Mouse (Mus musculus) spleen, postnatal 4 days (tissue): ENCODE data around the gene BC025446.
A peak's percentile ranks its signal among the peaks of the same experiment; 100 is the strongest.
"Not testable (repeated sequence)": the region's sequence is repeated elsewhere in the genome, so short reads cannot be mapped to it uniquely, and the experiment has no call there.

Experiments
- DNase-seq, 2 experiments: peaks; one replicate each; pipeline ENCODE4 v3.0.0; 2022; ENCODE audit warnings: low spot score in 2 of 2

Gene BC025446

DNA sequence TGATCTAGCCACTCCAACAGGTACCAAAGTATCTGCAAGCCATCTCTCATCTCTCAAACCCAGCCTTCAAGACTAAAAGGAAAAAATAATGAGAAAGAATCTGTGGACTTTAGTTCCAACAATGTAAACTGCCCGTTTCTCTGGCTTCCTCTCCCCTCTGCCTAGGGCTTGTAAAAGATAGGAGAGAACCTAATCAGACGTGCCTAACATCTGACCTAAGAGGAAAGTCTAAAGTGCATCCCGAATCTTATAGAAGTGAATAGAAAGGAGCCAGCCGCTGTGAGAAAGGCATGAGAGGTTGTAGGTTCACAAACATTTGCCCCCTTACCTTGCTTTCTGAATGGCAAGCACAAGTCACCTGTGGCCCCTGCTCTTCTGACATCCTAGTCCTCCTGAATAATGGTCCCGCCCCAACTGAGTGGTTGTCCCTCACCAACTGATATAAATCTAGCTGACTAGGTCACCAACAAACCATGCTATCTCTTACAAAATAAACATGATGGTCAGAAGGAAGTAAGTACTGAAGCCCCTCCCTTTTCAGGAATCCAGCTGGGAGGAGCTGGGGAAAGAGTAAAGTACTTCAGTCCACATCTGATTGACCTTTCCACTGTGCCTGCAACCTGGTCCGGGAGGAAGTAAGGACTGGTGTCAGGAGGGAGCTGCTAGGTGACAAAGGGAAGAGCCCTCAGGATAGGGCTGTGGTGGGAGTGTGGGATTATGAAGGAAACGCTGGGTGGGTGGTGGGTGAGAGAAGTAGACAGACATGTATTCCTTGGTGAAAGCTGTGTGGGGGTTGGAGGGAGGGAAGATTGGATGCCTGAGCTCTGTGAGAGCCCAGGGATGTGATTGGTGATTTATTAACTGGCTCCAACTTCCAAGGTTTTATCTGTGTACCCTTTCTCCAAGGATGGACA, at the start of gene BC025446:
TSS of gene BC025446 (plus strand) at position 599 of the 914 bp plus-strand sequence.
- no peak for DNase-seq

DNA sequence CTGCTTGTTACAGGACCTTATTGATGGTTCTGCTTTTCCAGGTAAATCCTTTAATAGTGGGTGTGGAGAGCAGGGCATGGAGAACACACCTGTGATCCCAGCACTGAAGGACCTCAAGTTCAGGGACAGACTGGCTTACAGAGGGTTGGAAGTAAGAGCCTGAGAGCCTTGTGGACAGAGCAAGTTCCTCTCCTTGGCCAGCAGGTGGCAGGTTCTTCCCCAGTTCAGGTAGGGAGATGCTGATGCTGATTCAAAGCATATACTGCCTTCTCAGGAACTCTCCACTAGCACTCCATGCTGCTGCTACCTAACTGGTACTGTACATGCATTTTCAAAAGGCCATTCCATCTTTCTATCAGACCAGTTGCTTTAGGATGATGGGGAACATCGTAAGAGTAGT, 40.7 kb upstream of the BC025446 start:
- peak; percentile 22 to 69 for DNase-seq

DNA sequence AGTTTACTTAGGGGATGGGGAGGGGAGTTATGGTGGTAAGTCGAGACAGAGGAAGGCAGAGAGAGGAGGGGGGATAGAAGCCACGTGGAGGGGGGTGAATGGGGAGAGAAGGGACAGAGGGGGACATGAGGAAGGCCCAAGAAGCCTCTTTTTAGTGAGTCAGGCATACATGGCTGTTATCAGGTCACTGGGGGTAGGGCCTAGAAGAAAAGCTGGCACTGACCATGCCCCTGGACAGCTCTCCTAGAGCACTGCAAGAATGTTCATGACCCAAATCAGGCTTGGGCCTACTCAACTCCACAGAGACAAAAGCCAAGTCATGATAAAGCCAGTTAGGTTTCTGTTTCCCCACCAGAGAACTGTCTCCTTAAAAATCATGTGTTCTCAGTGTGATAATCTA, 29.9 kb upstream of the BC025446 start:
- DNase-seq, result peak in 1 of 2 experiments; percentile 22

DNA sequence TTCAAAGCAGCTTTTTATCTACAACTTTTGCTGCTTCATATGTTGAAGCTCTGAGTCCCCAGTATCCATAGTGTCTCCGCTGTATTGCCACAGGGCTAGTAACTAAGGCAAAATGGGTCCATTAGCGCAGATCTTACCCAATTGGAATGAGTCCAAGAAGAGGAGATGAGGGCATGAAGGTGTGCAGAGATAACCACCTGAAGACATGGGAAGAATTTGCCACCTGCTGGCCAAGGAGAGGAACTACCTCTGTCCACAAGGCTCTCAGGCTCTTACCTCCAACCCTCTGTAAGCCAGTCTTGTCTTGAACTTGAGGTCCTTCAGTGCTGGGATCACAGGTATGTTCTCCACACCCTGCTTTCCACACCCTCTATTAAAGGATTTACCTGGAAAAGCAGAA, 27.1 kb upstream of the BC025446 start:
- DNase-seq, result peak in 1 of 2 experiments; percentile 63

DNA sequence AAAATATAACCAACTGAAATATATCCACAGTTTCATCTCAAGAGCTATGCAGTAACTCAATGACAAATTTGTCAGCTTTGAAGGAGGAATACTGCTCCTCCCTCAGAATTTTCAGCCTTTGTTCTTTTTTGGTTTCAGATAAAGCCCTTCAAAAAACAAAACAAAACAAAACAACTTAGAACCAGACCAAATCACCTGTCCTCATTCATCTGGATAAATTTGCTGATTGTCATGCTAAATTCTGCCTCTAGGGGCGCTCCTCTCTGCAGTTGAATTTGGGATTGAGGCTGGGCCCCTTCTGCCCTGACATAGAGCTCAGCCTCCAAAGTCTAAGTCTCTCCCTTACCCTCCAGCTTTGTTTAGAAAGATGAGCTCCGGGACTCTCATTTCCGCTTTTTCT, 25.6 kb upstream of the BC025446 start:
- DNase-seq, result not testable (repeated sequence)

DNA sequence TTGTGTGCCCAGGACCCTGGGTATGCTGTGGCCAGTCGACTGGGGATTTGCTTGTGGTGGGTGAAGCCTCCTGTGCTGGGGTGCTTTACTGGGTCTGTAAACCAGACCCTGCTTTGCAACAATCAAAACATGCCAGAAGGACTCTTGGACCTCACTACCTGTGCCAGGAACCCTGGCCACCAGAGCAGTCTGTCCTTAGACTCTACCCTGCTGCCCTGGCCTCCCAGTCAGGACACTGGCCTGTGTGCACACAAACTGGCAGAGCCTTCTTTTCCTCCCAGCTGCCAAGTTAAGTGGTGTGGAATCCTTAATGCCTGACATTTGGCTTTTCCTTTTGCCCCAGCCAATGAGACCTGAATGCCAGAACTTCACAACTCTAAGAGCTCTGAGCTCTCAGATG, 655 bp downstream of the BC025446 start:
- DNase-seq, result no peak

DNA sequence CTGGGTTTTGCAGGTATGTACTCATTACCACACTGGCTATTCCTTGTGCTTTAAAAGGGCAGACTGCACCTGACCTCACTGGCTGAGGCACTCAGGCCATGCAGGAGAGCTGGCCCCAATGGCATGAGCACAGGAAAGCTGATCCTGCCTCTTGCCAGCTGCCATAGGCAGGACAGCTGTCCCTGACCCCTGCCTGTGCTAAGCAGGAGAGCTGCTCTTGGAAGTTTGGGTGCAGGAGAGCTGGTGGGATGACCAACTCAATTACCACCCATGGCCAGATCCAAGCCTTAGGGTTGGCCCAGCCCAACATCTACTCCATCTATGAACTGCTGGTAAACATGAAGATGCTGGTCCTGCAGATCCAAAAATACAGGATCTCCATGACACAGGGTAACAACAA, 5.8 kb downstream of the BC025446 start:
- no peak for DNase-seq

DNA sequence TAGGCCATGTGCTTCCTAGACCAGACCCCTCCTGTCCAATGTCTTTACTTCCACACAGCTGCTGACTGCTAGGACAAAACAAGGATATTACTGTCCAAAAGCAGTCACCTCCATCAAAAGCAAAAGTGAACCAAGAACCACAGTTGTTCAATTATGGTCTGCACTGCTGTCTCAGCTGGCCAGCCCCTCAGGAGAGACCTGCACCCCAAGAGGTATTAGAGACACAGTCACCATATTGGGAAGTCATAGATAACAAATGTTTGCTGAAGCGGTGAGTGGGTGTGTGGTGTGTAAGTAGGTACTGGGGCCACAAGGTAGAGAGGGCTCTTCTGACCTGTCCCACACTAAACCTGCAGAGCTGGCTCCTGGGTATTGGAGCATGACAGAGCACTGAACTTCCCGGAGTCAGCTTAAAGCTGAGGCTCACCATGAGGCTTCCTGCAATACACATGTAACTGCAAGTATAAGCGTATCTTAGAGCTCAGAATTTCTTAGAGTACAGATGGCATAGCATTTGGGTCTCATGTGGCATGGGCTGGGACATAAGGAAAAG, 21.6 kb downstream of the BC025446 start:
- no peak for DNase-seq

DNA sequence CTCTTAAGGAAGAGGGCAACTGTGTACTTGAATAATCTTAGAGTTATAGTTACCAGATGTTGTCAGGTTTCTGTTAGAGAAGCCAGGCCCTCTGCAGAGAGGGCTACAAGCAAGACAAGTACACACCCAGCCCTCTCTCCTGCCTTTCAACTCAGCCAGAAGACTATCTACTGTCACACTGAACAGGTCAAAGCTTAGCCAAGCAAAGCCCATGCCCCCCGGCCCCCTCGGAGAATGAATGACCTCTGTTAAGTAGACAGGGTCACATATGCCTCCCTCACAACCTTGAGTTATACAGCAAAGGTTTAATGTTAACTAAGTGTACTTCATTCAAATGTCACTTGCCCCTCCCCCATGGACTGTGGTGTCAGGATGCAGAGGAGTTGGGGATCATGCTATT, 24.4 kb downstream of the BC025446 start:
- DNase-seq, result no peak

DNA sequence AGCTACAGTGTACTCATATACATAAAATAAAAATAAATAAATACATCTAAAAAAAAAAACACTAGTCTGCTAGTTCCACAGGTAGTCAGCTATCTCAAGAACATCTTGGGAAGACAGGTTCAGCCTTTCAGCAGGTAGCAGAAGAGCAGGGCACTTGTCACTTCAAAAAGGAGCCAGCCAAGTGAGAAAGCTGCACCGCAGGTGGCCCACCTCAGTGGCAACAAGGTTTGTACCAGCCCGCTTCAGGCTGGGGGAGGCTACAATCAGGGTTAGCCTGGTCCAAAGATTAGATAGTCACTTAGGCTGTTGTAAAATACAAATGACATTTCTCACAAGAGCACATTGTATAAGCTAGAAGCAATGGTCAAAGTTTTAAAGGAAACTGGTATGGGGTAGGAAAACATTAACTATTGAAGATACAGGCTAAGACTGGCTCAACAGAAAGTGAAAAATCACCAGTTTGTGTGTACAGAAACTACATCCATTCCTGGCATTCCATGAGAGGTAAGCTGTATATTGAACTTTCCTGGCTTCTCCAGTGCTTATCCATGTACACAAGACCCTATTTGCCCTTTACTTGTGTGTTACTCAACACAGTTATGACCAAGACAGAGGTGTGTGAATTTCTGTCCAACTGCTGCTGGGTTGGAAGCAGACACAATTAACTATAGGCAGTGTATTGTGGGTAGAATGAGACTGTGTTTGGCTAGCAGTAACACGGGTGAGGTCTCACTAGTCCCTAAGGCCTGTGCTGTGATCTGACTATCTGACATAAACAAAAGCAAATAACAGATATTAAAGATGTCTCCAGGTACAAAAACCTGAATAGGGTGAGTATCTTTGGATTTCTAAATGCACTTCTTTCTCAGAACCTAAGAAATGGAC, 26.8 kb downstream of the BC025446 start:
- no peak for DNase-seq

DNA sequence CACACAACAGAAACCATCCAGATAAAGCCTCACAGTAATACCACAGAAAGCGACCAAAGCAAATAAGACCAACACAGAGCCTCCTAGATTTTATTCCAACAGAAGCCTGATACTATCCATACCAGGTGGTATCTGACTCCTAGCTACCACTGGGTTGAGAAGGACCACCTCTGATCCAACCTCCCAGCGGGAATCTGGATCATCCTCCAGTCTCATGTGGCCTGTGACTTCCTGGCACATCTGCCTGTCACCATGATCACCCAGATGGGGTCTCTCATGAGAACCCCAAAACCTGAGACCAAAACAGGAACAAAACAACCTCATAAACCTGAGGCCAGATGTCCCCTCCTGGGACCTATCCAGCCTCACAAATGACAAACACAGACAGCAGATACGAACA, 38.5 kb downstream of the BC025446 start:
- no peak for DNase-seq

DNA sequence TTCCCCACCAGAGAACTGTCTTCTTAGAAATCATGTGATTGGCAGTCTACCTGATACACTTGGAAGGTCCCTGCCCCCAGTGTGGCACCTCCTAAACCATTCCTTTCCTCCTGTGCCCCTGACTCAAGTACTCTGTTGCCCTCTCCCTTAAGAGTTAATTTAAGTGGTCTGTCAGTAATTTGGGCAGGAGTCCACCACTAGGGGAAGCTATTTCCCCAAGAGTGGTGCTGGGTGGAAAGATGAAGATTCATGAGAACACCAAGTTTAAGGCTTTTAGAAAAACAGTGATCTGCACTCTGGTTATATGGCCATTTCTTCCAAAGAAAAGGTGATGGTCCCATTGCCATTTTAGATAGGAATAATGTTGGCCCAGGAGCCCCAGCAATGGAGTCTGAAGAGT, 49.7 kb downstream of the BC025446 start:
- DNase-seq, result no peak

DNA sequence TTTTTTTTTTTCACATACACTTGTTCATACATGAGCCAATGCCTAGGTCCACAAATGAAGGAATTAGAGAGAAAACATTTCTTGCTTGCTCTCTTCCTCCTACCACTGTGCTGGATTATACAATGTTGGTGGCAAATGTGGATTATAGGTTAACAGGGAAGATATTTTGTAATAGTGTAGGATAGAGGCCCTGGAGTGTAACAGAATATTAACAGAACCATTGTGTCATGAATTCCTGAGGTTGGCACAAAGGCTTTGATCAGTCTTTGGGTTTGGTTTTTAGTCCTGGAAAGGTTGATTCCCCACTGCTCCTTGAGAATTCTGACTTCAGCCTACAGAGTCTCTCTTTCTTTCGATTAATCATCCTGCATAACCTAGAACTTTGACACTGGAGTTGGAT, 50.5 kb downstream of the BC025446 start:
- DNase-seq, result no peak

DNA sequence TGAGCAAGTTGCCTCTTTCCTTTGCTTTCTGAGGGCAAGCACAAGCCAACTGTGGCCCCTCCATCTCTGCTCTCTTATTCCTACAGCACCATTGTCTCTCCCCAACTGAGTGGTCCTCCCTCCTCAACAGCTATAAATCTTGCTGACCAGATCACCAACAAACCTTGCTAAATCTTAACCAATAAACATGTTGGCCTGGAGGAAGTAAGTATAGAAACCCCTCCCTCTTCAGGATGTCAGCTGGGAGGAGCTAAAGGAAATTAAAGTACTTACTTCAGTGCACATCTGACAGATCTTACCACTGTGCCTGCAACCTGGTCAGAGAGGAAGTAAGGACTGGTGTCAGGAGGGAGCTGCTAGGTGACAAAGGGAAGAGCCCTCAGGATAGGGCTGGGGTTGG, 51.9 kb downstream of the BC025446 start, which contains the start of gene Ly6f:
TSS of gene Ly6f (plus strand) at position 301 of the 400 bp plus-strand sequence.
- DNase-seq, result no peak

DNA sequence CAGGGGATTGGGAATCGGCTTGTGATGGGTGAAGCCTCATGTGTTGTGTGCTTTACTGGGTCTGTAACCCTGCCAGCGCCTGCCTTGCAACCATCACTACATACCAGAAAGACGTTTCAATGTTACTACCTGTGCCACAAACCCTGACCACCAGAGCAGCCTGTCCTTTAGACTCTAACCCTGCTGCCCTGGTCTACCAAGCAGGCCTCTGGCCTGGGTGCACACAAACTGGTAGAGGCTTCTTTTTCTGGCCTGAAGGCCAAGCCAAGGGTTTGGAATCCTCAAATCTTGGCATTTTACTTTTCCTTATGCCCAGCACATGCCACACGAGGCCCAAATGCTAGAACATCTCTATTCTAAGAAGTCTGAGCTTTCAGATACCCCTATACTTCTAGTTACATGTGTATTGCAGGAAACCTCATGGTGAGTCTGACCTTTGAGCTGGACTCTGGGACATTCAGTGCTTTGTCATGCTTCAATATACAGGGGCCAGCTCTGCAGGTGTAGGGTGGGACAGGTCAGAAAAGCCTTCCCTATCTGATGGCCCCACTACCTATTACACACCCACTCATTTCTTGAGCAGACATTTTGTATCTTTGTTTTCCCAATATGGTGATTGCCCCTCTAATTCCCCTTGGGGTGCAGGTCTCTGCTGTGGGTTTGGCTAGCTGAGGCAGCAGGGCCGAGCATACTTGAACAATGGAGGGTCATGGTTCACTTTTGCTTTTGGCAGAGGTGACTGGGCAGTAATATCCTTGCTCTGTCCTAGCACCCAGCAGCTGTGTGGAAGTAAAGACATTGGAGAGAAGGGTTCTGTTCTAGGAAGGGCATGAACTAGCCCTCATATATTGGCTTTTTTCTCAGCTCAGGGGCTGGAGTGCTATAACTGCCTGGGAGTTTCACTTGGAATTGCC, 53.0 kb downstream of the BC025446 start:
- DNase-seq, result no peak

DNA sequence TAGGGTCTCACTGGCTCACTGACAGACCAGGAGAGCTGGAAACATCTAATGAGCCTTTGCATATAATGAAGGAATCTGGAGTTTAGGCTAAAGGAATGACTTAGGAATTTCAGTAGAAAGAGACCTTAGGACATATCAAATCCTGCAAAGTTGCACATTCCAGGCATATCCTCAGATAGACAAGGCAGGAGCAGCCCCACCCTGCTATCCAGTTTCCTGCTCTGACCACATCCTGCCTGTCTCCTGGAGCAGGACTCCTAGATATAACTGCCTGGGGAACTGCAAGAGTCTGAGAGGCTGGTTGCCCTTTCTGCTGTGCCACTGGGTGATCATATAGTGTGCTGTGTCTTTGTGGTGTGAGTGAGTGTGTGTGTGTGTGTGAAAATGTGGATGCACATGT, 54.0 kb downstream of the BC025446 start:
- no peak for DNase-seq

DNA sequence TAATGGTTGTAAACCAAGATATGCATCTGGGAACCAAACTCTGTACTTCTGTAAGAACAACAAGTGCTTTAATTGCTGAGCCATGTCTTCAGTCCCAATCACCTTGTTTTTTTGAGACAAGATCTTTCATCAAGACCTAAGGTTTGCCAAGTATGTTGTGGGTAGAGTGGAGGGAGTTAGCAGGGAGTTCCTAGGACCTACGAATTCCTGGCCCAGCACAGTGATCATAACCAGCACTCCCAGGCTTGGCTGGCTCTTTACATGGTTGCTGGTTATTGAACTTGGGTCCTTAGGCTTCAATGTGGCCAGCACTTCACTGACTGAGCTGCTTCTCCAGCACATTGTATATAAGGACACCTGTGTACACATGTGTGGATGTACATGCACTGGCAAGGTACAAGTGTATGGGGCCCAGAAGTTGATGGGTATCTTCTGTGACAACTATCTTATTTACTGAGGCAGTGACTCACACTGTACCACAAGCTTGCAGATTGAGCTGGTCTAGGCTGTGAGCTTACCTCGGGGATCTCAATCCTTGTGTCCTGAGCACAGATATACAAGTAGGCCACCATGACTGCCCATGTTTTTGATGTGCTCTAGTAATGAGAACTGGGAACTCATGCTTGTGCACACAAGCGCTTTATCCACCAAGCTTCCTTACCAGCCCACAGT, 54.7 kb downstream of the BC025446 start:
- DNase-seq, result no peak

DNA sequence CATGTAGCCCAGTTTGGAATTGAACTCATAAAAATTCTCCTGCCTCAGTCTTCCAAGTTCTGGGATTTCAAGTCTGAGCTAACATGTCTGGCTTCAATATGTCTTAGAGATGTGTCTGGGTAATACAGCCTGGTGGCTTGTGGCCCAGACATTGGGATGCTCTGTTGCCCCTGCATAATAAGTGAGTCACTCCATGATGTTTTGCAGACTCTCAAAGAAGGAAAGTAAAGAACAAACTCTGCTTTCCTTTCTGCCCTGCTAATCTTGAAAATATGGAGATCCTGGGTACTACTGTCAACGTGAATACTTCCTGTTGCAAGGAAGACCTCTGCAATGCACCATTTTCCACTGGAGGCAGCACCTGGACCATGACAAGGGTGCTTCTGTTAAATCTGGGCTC, 55.2 kb downstream of the BC025446 start:
- no peak for DNase-seq

DNA sequence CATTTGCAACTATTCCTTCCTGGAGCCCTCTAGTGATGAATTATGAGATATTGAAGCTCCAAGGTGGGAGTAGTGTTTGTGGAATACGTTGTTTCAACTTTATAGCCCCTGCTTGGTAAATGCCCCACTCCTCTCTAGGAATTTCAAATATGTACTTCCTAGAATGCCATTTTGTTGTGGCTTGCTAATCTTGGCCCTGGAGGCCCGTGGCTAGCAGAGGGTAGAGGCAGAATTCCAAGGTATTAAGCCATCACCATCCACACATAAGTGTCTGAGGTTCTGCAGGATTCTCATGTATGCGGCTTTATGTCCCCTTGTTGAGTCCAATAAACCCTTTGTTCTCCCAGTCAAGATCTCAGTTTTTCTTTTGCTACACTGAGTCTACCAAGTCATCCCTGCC, 55.7 kb downstream of the BC025446 start:
- no peak for DNase-seq
